Mouse (Mus musculus) liver, embryonic 15.5 days (tissue): ENCODE measurements around the gene Gca. TPM values are rescaled to one million over a fixed set of nuclear protein-coding genes. Genes with fewer than 3 reads are reported as not detected.

Experiments
- ATAC-seq: fragments of 200-750 bp; cut with Nextera tagmentation; 2 replicates; pipeline ENCODE4 v1.8.0; 2017; ENCODE audit warnings: moderate number of reproducible peaks, mild to moderate bottlenecking, moderate library complexity; ENCODE audit not compliant: insufficient read depth
- H3K27ac ChIP-seq: fragments of 300-500 bp; sonication (generic); replicated peaks from 2 replicates; pipeline ENCODE4 v1.5.1; 2015; ENCODE audit warnings: mild to moderate bottlenecking, inconsistent platforms
- H3K27me3 ChIP-seq: fragments of 300-500 bp; sonication (generic); 2 replicates; pipeline ENCODE4 v1.6.1; 2015; ENCODE audit warnings: mild to moderate bottlenecking, inconsistent platforms
- H3K36me3 ChIP-seq: fragments of 300-500 bp; sonication (generic); replicated peaks from 2 replicates; pipeline ENCODE4 v1.6.1; 2015; ENCODE audit warnings: moderate library complexity, mild to moderate bottlenecking, inconsistent platforms
- H3K4me1 ChIP-seq: fragments of 300-500 bp; sonication (generic); replicated peaks from 2 replicates; pipeline ENCODE4 v1.6.1; 2015; ENCODE audit warnings: inconsistent platforms
- H3K4me2 ChIP-seq: fragments of 300-500 bp; sonication (generic); 2 replicates; pipeline ENCODE4 v1.6.1; 2015; ENCODE audit warnings: moderate library complexity, mild to moderate bottlenecking, inconsistent platforms
- H3K4me3 ChIP-seq: fragments of 300-500 bp; sonication (generic); replicated peaks from 2 replicates; pipeline ENCODE4 v1.5.1; 2015; ENCODE audit warnings: mild to moderate bottlenecking, inconsistent platforms
- H3K9ac ChIP-seq: fragments of 300-500 bp; sonication (generic); 2 replicates; pipeline ENCODE4 v1.6.1; 2015; ENCODE audit warnings: moderate library complexity, mild to moderate bottlenecking, inconsistent platforms
- H3K9me3 ChIP-seq: fragments of 300-500 bp; sonication (generic); replicated peaks from 2 replicates; pipeline ENCODE4 v1.6.1; 2016; ENCODE audit warnings: inconsistent platforms
- WGBS: fragments of 180-500 bp; shearing (Covaris S2); methylation state at CpG from one replicate; pipeline ENCODE4 v1.1.7; 2015; ENCODE audit warnings: mixed read lengths; ENCODE audit not compliant: insufficient replicate concordance; 5-methylcytosine and 5-hydroxymethylcytosine counted together
- polyA plus RNA-seq: library from polyadenylated mRNA; unstranded; fragments of >200 nt; fragmentation: Nextera tagmentation; extraction: Ambion mirVana; gene quantifications from 2 replicates; pipeline ENCODE4 v1.2.1, GENCODE M21; 2015

Gene Gca
- polyA plus RNA-seq: 4.0 and 4.7 TPM in 2 replicates

DNA sequence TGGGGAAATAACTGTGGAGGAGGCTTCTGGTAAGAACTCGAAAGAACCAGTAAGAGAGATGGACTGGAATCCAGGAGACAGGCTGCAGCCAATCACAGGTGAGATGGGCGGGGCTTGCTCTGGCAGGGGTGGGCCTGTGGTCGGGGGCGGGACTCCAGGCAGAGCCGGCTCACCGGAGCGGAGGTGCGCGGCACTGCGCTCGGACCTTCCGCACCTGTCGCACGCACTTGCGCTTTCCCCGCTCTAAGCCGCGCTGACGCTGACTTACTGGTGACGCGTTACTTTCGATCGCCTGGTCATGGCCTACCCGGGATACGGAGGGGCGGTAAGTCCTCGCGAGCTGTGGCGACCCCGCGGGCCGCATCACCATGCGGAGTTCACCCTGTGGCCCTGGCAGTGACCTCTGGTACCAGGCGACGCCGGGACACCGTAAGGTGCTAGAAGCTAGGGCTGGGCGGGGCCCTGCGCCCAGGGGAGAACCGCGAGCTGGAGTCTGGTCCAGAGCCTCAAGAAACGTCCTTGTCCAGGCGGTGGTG is at the start of gene Gca:
Gene Gca, plus strand, starts transcription at position 151 of the 536 bp plus-strand sequence.
- peak within 1 kb of the TSS; percentile 88 for H3K4me2 ChIP-seq
- 1% methylated on average over 43 of the region's 43 CpGs for WGBS
- no peaks in the 10 kb centered on the region for H3K9me3 ChIP-seq
- peak within 1 kb of the TSS; percentile 49 for H3K9ac ChIP-seq
- peak within 1 kb of the TSS; percentile 67 for H3K4me3 ChIP-seq
- peak within 1 kb of the TSS; percentile 45; the same call in 1 of the 2 replicates for H3K27ac ChIP-seq
- peaks cover 9% of the 10 kb centered on the region for H3K4me1 ChIP-seq
- no peaks in the 10 kb centered on the region for H3K36me3 ChIP-seq
- peaks cover 10% of the 10 kb centered on the region for H3K27me3 ChIP-seq
- peak; percentile 98 for ATAC-seq

DNA sequence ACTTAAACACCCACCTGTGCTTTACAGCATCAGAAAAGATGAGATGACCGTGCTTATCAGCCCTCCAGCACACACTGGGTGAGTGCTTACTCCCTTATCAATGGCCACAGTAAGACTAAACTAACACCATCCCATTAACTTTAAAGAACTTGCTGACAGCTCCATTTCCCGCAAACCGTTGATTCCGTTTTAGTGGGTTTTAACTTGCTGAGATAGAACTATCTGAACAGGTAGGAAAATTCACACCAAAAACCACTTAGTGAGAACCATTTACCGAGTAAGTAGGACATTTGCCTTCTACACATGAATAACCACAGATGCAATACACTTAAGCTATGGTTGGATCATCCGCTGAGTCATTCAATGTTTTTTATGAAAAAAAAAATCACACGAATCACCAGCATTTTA is 45.1 kb upstream of the Gca start:
- 14% methylated on average over 7 of the region's 7 CpGs for WGBS
- Histone ChIP-seq H3K9me3 (no peaks in the 10 kb centered on the region), H3K4me3 (peak overlapping the region; percentile 14; the same call in 1 of the 2 replicates), H3K36me3 (peaks cover 4% of the 10 kb centered on the region; the same call in 1 of the 2 replicates), H3K27ac (peak overlapping the region; percentile 96), H3K27me3 (no peaks in the 10 kb centered on the region), H3K4me1 (peaks cover 39% of the 10 kb centered on the region), H3K9ac (no peak overlapping the region), H3K4me2 (peak overlapping the region; percentile 51)
- ATAC-seq: peak; percentile 98

DNA sequence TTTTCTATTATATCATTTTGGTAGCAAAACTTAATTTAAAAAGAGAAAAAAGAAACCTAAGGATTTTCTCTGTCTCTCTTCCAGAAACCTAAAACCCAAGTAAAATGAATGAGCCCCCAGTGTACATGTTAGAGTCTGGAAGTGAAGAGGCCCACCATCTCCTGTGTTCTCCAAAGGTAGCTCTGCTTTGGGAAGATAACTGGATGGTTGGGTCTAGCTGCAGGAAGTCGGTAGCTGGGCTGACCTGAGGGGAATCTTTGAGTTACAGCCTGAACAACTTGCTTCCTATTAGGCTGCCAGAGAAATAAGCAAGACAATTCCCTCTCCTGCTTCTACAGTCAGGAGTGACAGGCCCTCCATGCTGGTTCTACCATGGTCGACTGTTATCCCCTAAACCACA is 44.4 kb upstream of the Gca start:
- H3K9me3 ChIP-seq: no peaks in the 10 kb centered on the region
- 17% methylated on average over 2 of the region's 2 CpGs for WGBS
- peaks cover 39% of the 10 kb centered on the region for H3K4me1 ChIP-seq
- no peaks in the 10 kb centered on the region for H3K27me3 ChIP-seq
- peak overlapping the region; percentile 92 for H3K27ac ChIP-seq
- peak overlapping the region; percentile 46 for H3K9ac ChIP-seq
- H3K4me3 ChIP-seq: 0 out of 2 replicates have a peak overlapping the region, but pooled peaks have one; percentile 14
- peaks cover 4% of the 10 kb centered on the region; the same call in 1 of the 2 replicates for H3K36me3 ChIP-seq
- peak; percentile 80 for ATAC-seq
- H3K4me2 ChIP-seq: peak overlapping the region; percentile 56

DNA sequence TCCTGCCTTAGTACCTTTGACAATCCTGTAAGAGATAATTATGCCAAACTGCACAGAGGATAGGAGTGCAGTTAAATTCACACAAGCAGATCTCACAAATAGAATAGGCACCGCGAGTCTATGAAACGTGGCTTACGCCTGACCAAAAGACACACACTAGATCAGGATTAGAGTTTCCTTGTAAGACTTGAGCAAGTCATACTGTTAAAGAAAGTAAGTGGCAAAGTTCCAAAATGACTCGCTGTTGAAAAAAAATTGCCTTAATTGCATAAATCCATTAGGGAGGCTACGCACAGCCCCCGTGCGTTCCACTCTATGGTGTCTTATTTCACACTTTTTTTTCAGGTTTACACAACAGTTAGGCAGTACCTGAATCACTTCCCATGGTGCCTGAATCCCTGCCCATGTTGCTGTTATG is 41.1 kb upstream of the Gca start:
- Histone ChIP-seq H3K27me3 (no peaks in the 10 kb centered on the region), H3K4me1 (peaks cover 31% of the 10 kb centered on the region), H3K36me3 (no peaks in the 10 kb centered on the region), H3K4me3 (no peak overlapping the region), H3K27ac (peak overlapping the region; percentile 4; the same call in 1 of the 2 replicates), H3K4me2 (no peak overlapping the region), H3K9ac (no peak overlapping the region), H3K9me3 (no peaks in the 10 kb centered on the region)
- ATAC-seq: no peak
- WGBS: 73% methylated on average over 8 of the region's 8 CpGs

DNA sequence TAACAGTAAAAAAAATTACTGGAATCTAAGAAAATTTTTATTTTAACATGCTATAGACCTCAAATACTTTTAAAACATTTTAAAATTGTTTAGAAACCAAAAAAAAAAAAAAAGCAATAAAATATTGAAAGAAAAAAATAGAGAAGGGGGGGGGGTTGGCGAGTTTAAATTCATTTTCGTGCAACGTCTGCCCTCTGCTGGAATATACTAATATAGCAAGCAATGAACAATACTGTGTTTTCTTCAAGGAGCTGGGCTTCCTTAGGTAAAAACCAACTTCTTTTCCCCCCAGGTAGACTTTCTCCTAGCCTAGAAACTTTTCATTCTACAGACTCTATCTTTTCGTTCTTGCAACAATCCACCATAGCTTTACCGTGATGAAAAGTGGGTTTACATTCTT is 36.4 kb upstream of the Gca start:
- H3K27ac ChIP-seq: no peak overlapping the region
- no peaks in the 10 kb centered on the region for H3K27me3 ChIP-seq
- H3K4me2 ChIP-seq: no peak overlapping the region
- H3K36me3 ChIP-seq: no peaks in the 10 kb centered on the region
- WGBS: 4% methylated on average over 5 of the region's 5 CpGs
- ATAC-seq: no peak
- no peak overlapping the region for H3K9ac ChIP-seq
- peaks cover 5% of the 10 kb centered on the region; the same call in 1 of the 2 replicates for H3K4me1 ChIP-seq
- no peaks in the 10 kb centered on the region for H3K9me3 ChIP-seq
- no peak overlapping the region for H3K4me3 ChIP-seq

DNA sequence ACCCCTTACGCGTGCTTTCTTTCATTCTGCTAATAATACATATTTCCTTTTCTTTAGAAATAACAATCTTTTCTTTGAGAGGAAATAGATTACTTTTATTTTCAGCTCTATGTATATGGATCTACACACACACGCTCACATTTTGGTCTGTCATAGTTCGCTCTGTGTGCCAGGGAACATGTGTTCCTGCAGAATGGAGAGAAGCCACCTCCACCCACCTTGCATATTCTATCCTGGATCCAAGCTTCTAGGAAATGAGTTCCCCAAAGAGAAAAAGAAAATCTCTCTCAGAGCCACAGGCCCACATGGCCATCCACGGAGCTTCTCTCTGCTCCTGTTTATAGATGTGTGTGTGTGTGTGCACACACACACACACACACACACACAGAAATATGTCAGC is 35.7 kb upstream of the Gca start:
- 85% methylated on average over 5 of the region's 5 CpGs for WGBS
- ATAC-seq: no peak; the same call in 1 of the 2 replicates
- H3K27me3 ChIP-seq: no peaks in the 10 kb centered on the region
- H3K4me2 ChIP-seq: no peak overlapping the region
- H3K9me3 ChIP-seq: no peaks in the 10 kb centered on the region
- no peak overlapping the region for H3K4me3 ChIP-seq
- H3K9ac ChIP-seq: no peak overlapping the region
- H3K4me1 ChIP-seq: no peaks in the 10 kb centered on the region
- no peak overlapping the region for H3K27ac ChIP-seq
- no peaks in the 10 kb centered on the region for H3K36me3 ChIP-seq

DNA sequence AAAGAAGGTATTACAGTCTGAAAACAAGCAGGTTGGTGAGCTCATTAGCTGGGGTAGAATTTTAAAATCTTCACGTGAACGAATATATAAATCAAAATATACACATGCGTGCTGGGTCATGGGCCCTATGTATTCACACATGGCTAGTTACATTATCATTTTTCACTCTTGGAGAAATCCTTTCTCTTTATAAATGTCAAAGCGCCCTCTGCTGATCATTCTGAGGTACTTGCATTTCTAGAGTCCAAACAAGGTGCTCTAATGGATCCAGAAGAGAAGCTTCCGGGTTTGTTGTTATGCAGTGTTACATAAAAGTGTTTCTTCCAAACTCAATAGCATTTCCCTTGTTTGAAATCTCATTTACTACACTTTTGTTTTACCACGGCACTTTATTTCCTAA is 33.6 kb upstream of the Gca start:
- Histone ChIP-seq H3K9me3 (no peaks in the 10 kb centered on the region), H3K27ac (no peak overlapping the region), H3K9ac (no peak overlapping the region), H3K27me3 (no peaks in the 10 kb centered on the region), H3K4me3 (no peak overlapping the region), H3K36me3 (no peaks in the 10 kb centered on the region), H3K4me1 (no peaks in the 10 kb centered on the region), H3K4me2 (no peak overlapping the region)
- WGBS: 13% methylated on average over 6 of the region's 6 CpGs
- ATAC-seq: no peak

DNA sequence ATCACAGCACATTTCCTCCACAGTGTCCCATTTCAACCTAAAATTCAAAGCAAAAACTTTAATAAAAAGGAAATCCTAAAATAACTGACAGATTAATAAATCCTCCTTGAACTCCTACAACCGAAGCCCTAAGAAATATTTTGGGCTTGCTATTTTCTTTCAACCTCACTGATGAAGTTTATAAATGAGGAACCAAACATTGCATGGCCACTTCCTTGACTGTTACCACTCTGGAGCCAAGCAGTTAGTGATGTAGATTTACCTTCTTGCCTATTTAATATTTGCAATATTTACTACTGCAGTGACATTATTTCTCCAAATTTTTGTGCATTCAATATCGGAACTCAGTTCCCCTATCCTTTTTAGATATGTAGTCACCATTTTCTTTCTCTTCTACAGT is 24.2 kb upstream of the Gca start:
- 64% methylated on average over 2 of the region's 2 CpGs for WGBS
- H3K27ac ChIP-seq: no peak overlapping the region
- no peak overlapping the region for H3K4me2 ChIP-seq
- no peak overlapping the region for H3K9ac ChIP-seq
- no peaks in the 10 kb centered on the region for H3K9me3 ChIP-seq
- no peak overlapping the region for H3K4me3 ChIP-seq
- ATAC-seq: no peak
- H3K4me1 ChIP-seq: peaks cover 13% of the 10 kb centered on the region
- H3K27me3 ChIP-seq: no peaks in the 10 kb centered on the region
- H3K36me3 ChIP-seq: no peaks in the 10 kb centered on the region

DNA sequence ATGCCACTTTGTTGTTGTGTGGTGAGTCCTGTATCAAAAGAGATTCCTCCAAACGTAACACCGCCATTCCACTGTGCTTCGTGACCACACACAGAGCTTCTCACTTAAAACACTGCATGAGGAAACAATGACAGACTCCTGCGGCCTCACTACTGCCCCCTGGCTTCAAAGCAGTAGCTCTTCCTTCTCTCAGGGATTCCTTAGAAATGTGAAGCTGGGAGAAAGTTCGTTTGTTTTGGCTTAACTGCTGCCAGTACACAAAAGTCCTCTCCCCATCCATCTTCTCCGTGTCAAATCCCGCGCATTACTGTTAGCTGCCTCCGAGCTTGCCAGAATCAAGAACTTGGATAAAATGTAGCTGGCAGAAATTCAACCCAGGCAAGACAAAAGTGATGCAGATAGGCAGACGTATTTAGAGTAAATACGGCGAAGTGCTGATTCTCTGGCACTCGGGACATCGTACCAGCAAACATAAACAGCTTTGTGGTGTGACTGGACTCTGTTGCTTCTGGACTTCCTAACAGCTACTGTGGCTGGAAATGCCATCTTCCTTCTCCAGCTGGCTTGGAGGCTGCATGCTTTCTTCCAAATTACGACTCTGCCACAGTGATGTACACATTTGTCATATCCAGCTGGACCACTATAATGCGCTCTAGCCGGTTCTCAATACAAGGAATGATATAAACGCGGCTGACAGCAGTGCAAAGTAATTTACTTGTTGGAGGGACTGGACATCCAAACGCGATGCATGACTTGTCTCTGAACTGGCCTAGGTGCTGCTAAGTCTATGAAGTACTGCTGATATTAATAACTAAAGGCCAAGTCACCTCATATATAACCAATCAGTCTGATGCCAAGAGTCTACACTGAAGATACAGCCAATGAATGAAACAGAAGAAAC is 20.4 kb upstream of the Gca start:
- Histone ChIP-seq H3K4me2 (peak overlapping the region; percentile 87), H3K9me3 (no peaks in the 10 kb centered on the region), H3K27ac (no peak overlapping the region), H3K4me3 (peak overlapping the region; percentile 27), H3K27me3 (no peaks in the 10 kb centered on the region), H3K9ac (no peak overlapping the region), H3K36me3 (no peaks in the 10 kb centered on the region), H3K4me1 (peaks cover 26% of the 10 kb centered on the region)
- no peak for ATAC-seq
- WGBS: 54% methylated on average over 21 of the region's 21 CpGs

DNA sequence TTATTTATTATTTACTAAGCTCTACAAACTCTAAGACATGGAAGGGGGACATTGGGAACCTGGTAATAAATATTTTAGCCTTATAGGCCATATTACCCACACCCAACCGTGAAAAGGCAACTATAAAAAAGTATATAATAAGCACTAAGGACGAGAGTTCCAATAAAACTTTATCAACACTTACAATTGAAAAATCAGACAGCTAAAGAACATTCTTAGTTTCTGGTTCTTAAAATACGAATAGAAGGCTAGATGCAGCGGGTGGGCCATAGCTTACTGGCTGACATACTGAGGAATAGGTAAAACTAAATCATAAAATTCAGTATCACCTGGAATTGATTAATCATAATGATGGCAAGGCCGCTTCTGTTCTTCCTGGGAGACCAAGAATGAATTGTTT is 19.2 kb upstream of the Gca start:
- ATAC-seq: no peak
- WGBS: 71% methylated on average over 5 of the region's 5 CpGs
- peaks cover 26% of the 10 kb centered on the region for H3K4me1 ChIP-seq
- no peaks in the 10 kb centered on the region for H3K9me3 ChIP-seq
- peak overlapping the region; percentile 87 for H3K4me2 ChIP-seq
- H3K27me3 ChIP-seq: no peaks in the 10 kb centered on the region
- H3K9ac ChIP-seq: peak overlapping the region; percentile 70; the same call in 1 of the 2 replicates
- H3K27ac ChIP-seq: no peak overlapping the region
- no peaks in the 10 kb centered on the region for H3K36me3 ChIP-seq
- H3K4me3 ChIP-seq: peak overlapping the region; percentile 82

DNA sequence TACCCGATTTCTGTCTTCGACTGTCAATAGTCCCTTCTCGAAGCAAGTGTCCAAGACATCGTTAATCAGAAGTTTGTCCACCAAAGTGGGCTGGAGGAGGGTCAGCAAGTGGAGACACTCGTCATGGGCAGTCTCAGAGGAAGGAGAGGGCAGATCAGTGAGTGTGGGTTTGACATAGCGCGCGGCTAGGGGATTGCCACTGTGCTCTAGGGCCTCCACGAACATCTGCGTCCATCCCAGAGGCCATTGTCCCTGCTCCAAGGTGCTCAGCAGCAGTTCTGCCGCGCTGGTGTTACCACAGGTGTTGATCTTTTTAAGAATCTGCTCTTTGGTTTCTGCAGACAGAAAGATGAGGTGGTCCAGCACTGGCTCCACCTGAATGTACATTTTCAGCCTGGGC is 18.6 kb upstream of the Gca start:
- Histone ChIP-seq H3K4me3 (peak overlapping the region; percentile 82), H3K9me3 (no peaks in the 10 kb centered on the region), H3K27ac (peak overlapping the region; percentile 79), H3K9ac (peak overlapping the region; percentile 70), H3K27me3 (no peaks in the 10 kb centered on the region), H3K4me1 (peaks cover 26% of the 10 kb centered on the region), H3K4me2 (peak overlapping the region; percentile 87), H3K36me3 (no peaks in the 10 kb centered on the region)
- ATAC-seq: peak; percentile 58
- 20% methylated on average over 12 of the region's 12 CpGs for WGBS
